Mouse (Mus musculus): Measurements from ENCODE around the gene Psme3. TPM values are rescaled to one million over a fixed set of nuclear protein-coding genes. Genes with fewer than 3 reads are reported as not detected.

Psme3 gene
- polyA plus RNA-seq, 1 experiment: 89.0 TPM

- Histone ChIP-seq H3K4me3 (peak overlapping the region; percentile 97), H3K79me2 (ENCODE audit: control insufficient read depth, insufficient read depth) (peaks cover 46% of the 10 kb centered on the region), H3K4me2 (ENCODE audit: low read depth) (peak overlapping the region; percentile 99), H3K27me3 (ENCODE audit: control insufficient read depth, insufficient read depth, insufficient read length) (no peaks in the 10 kb centered on the region), H3ac (ENCODE audit: control insufficient read depth, insufficient read length) (no peak overlapping the region), H3K36me3 (ENCODE audit: control insufficient read depth, insufficient read depth) (peaks cover 16% of the 10 kb centered on the region)
- TF ChIP-seq CEBPB (IDR thresholded peaks at IDR 0.05; ENCODE audit: insufficient read depth, poor library complexity, severe bottlenecking) (no peak), MYOD1 (IDR thresholded peaks at IDR 0.05; ENCODE audit: control insufficient read depth in 1 of 3, insufficient read length in 2 of 3, low read depth in 2 of 3) (peak in 2 of 3 experiments; percentile 7 to 20)
These were observed 15.1 kb upstream of the Psme3 start for GRCm38 (mm10) chr11:101300881-101301280.

- no peak for TF ChIP-seq POLR2A (IDR thresholded peaks at IDR 0.05; ENCODE audit: insufficient read length, low read depth)
- no peak for TF ChIP-seq MYOD1 (IDR thresholded peaks at IDR 0.05; ENCODE audit: control insufficient read depth in 1 of 3, insufficient read length in 2 of 3, low read depth in 2 of 3)
- no peak for TF ChIP-seq REST (IDR thresholded peaks at IDR 0.05; ENCODE audit: insufficient read depth, insufficient read length)
- no peak for TF ChIP-seq CEBPB (IDR thresholded peaks at IDR 0.05; ENCODE audit: insufficient read depth, poor library complexity, severe bottlenecking)
- no peak for TF ChIP-seq MAX (IDR thresholded peaks at IDR 0.05; ENCODE audit: low read depth)
- no peak for TF ChIP-seq TCF12 (IDR thresholded peaks at IDR 0.05; ENCODE audit: insufficient read depth, poor library complexity, severe bottlenecking)
- TF ChIP-seq MYOG (IDR thresholded peaks at IDR 0.05; ENCODE audit: control insufficient read depth in 1 of 3, insufficient read depth in 1 of 3, insufficient read length in 2 of 3, low read depth in 2 of 3): no peak
- H3K27me3 ChIP-seq (ENCODE audit: control insufficient read depth, insufficient read depth, insufficient read length): no peaks in the 10 kb centered on the region
- H3K36me3 ChIP-seq (ENCODE audit: control insufficient read depth, insufficient read depth): peaks cover 14% of the 10 kb centered on the region
- peak overlapping the region; percentile 97 for H3K4me3 ChIP-seq
- peak overlapping the region; percentile 99 for H3K4me2 ChIP-seq (ENCODE audit: low read depth)
- peak overlapping the region; percentile 44 for H3ac ChIP-seq (ENCODE audit: control insufficient read depth, insufficient read length)
- peaks cover 46% of the 10 kb centered on the region for H3K79me2 ChIP-seq (ENCODE audit: control insufficient read depth, insufficient read depth)
These were observed 14.6 kb upstream of the Psme3 start for GRCm38 (mm10) chr11:101301299-101302003.

DNA sequence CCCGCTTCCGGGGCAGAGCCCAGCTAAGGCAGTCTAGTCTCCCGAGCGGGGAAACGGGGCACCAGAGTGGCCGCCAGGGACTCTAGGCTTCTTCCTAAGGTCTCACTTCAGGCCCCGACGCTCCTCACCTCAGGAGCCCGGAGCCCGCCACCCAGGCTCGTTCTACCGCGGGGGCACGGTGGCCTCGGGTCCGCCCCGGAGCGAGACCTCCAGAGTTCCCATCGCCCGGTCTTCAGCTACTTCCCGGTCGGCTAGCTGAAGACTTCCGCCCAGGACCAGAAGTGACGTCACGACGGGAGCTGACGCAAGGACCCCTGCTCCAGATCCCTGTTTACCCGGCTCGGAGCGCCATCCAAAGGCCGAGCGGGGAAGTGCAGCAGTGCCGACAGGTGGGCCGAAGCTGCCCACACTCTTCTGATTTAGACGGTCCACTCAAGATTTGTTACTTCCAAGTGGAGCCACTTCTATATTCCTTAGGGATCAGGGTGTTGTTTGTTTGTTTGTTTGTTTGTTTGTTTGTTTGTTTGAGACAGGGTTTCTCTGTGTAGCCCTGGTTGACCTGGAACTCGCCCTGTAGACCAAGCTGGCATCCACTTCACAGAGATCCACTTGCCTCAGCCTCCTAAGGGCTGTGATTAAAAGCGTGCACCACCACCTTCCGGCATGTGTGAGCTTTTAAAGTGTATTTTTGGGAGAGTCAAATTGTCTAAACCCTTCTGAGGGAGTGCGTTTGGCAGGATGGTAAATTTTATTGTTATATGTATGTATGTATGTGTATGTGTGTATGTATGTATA is 13.8 kb upstream of the Psme3 start, which contains the start of gene Becn1:
Becn1 (minus strand) TSS at position 283 of the 795 bp plus-strand sequence.
- Histone ChIP-seq H3ac (ENCODE audit: control insufficient read depth, insufficient read length) (peak within 1 kb of the TSS; percentile 44), H3K36me3 (ENCODE audit: control insufficient read depth, insufficient read depth) (peaks cover 13% of the 10 kb centered on the region), H3K4me3 (peak within 1 kb of the TSS; percentile 97), H3K27me3 (ENCODE audit: control insufficient read depth, insufficient read depth, insufficient read length) (no peaks in the 10 kb centered on the region), H3K79me2 (ENCODE audit: control insufficient read depth, insufficient read depth) (peaks cover 46% of the 10 kb centered on the region), H3K4me2 (ENCODE audit: low read depth) (peak within 1 kb of the TSS; percentile 99)
- peak in 2 of 3 experiments; percentile 33 to 67 for TF ChIP-seq MYOG (IDR thresholded peaks at IDR 0.05; ENCODE audit: control insufficient read depth in 1 of 3, insufficient read depth in 1 of 3, insufficient read length in 2 of 3, low read depth in 2 of 3)
- TF ChIP-seq REST (IDR thresholded peaks at IDR 0.05; ENCODE audit: insufficient read depth, insufficient read length): no peak
- peak; percentile 77 for TF ChIP-seq POLR2AphosphoS2 (IDR thresholded peaks at IDR 0.05; ENCODE audit: insufficient read length, low read depth)
- TF ChIP-seq TCF3 (IDR thresholded peaks at IDR 0.05; ENCODE audit: insufficient read length, low read depth): no peak
- peak; percentile 68 for TF ChIP-seq CEBPB (IDR thresholded peaks at IDR 0.05; ENCODE audit: insufficient read depth, poor library complexity, severe bottlenecking)
- TF ChIP-seq MYOD1 (IDR thresholded peaks at IDR 0.05; ENCODE audit: control insufficient read depth in 1 of 3, insufficient read length in 2 of 3, low read depth in 2 of 3): peak in 2 of 3 experiments; percentile 65 to 82
- peak; percentile 73 for TF ChIP-seq POLR2A (IDR thresholded peaks at IDR 0.05; ENCODE audit: insufficient read length, low read depth)

GRCm38 (mm10) chr11:101307744-101308143 is 8.3 kb upstream of the Psme3 start:
- TF ChIP-seq MYOD1 (IDR thresholded peaks at IDR 0.05; ENCODE audit: control insufficient read depth in 1 of 3, insufficient read length in 2 of 3, low read depth in 2 of 3) (no peak), POLR2AphosphoS2 (IDR thresholded peaks at IDR 0.05; ENCODE audit: insufficient read length, low read depth) (no peak), POLR2A (IDR thresholded peaks at IDR 0.05; ENCODE audit: insufficient read length, low read depth) (no peak), MAX (IDR thresholded peaks at IDR 0.05; ENCODE audit: low read depth) (no peak)
- no peak overlapping the region for H3ac ChIP-seq (ENCODE audit: control insufficient read depth, insufficient read length)
- no peak overlapping the region for H3K4me3 ChIP-seq
- no peaks in the 10 kb centered on the region for H3K36me3 ChIP-seq (ENCODE audit: control insufficient read depth, insufficient read depth)
- H3K4me2 ChIP-seq (ENCODE audit: low read depth): no peak overlapping the region
- H3K27me3 ChIP-seq (ENCODE audit: control insufficient read depth, insufficient read depth, insufficient read length): peaks cover 6% of the 10 kb centered on the region
- no peaks in the 10 kb centered on the region for H3K79me2 ChIP-seq (ENCODE audit: control insufficient read depth, insufficient read depth)

- no peak for TF ChIP-seq POLR2A (IDR thresholded peaks at IDR 0.05; ENCODE audit: insufficient read length, low read depth)
- TF ChIP-seq TCF3 (IDR thresholded peaks at IDR 0.05; ENCODE audit: insufficient read length, low read depth): no peak
- TF ChIP-seq POLR2AphosphoS2 (IDR thresholded peaks at IDR 0.05; ENCODE audit: insufficient read length, low read depth): no peak
- no peak for TF ChIP-seq TCF12 (IDR thresholded peaks at IDR 0.05; ENCODE audit: insufficient read depth, poor library complexity, severe bottlenecking)
- TF ChIP-seq SRF (IDR thresholded peaks at IDR 0.05; ENCODE audit: control insufficient read depth, insufficient read length, low read depth): no peak
- TF ChIP-seq MYOD1 (IDR thresholded peaks at IDR 0.05; ENCODE audit: control insufficient read depth in 1 of 3, insufficient read length in 2 of 3, low read depth in 2 of 3): no peak
- no peak for TF ChIP-seq MYOG (IDR thresholded peaks at IDR 0.05; ENCODE audit: control insufficient read depth in 1 of 3, insufficient read depth in 1 of 3, insufficient read length in 2 of 3, low read depth in 2 of 3)
- TF ChIP-seq CEBPB (IDR thresholded peaks at IDR 0.05; ENCODE audit: insufficient read depth, poor library complexity, severe bottlenecking): no peak
- no peak for TF ChIP-seq MAX (IDR thresholded peaks at IDR 0.05; ENCODE audit: low read depth)
- TF ChIP-seq E2F4 (IDR thresholded peaks at IDR 0.05; ENCODE audit: insufficient read depth): no peak
- no peak for TF ChIP-seq USF1 (IDR thresholded peaks at IDR 0.05; ENCODE audit: low read depth)
- no peak for TF ChIP-seq REST (IDR thresholded peaks at IDR 0.05; ENCODE audit: insufficient read depth, insufficient read length)
- Histone ChIP-seq H3K4me3 (no peak overlapping the region), H3K79me2 (ENCODE audit: control insufficient read depth, insufficient read depth) (no peaks in the 10 kb centered on the region), H3K36me3 (ENCODE audit: control insufficient read depth, insufficient read depth) (no peaks in the 10 kb centered on the region), H3K4me2 (ENCODE audit: low read depth) (no peak overlapping the region), H3K27me3 (ENCODE audit: control insufficient read depth, insufficient read depth, insufficient read length) (peaks cover 6% of the 10 kb centered on the region), H3ac (ENCODE audit: control insufficient read depth, insufficient read length) (no peak overlapping the region)
These were observed 4.9 kb upstream of the Psme3 start for GRCm38 (mm10) chr11:101311083-101311482.
